Mouse (Mus musculus) intestine, embryonic 14.5 days (tissue): ENCODE data around the gene St6galnac3. TPM values are rescaled to one million over a fixed set of nuclear protein-coding genes. Genes with fewer than 3 reads are reported as not detected.

Experiments
- ATAC-seq: fragments of 200-750 bp; cut with Nextera tagmentation; replicated peaks from 2 replicates; pipeline ENCODE4 v1.8.0; 2017; ENCODE audit warnings: low read depth, moderate number of reproducible peaks, moderate TSS enrichment, moderate library complexity; ENCODE audit not compliant: low FRiP score, low TSS enrichment
- DNase-seq: peaks from one replicate; pipeline ENCODE4 v3.0.0-alpha.2; 2018; ENCODE audit warnings: low spot score
- H3K27ac ChIP-seq: fragments of 300-500 bp; sonication (generic); 2 replicates; pipeline ENCODE4 v1.5.1; 2014; ENCODE audit warnings: low read depth, mild to moderate bottlenecking, control low read depth
- H3K27me3 ChIP-seq: fragments of 300-500 bp; sonication (generic); replicated peaks from 2 replicates; pipeline ENCODE4 v1.6.1; 2014; ENCODE audit warnings: low read length, control low read depth; ENCODE audit not compliant: control insufficient read depth, insufficient read depth
- H3K36me3 ChIP-seq: fragments of 300-500 bp; sonication (generic); 2 replicates; pipeline ENCODE4 v1.6.1; 2014; ENCODE audit warnings: low read length, control low read depth; ENCODE audit not compliant: control insufficient read depth, insufficient read depth
- H3K4me1 ChIP-seq: fragments of 300-500 bp; sonication (generic); replicated peaks from 2 replicates; pipeline ENCODE4 v1.6.1; 2014; ENCODE audit warnings: low read length, control low read depth, mixed read lengths; ENCODE audit not compliant: control insufficient read depth, insufficient read depth
- H3K4me2 ChIP-seq: fragments of 300-500 bp; sonication (generic); 2 replicates; pipeline ENCODE4 v1.6.1; 2014; ENCODE audit warnings: low read length
- H3K4me3 ChIP-seq: fragments of 300-500 bp; sonication (generic); 2 replicates; pipeline ENCODE4 v1.5.1; 2014; ENCODE audit warnings: low read depth, low read length, control low read depth, mixed read lengths
- H3K9ac ChIP-seq: fragments of 300-500 bp; sonication (generic); 2 replicates; pipeline ENCODE4 v1.6.1; 2014; ENCODE audit warnings: mild to moderate bottlenecking, low read length
- H3K9me3 ChIP-seq: fragments of 300-500 bp; sonication (generic); 2 replicates; pipeline ENCODE4 v1.6.1; 2016; ENCODE audit warnings: low read length, control low read depth; ENCODE audit not compliant: control insufficient read depth
- WGBS: fragments of 180-500 bp; shearing (Covaris S2); extraction: QIAGEN DNeasy Blood & Tissue Kit; methylation state at CpG from one replicate; pipeline ENCODE4 v1.1.7; 2014; 5-methylcytosine and 5-hydroxymethylcytosine counted together
- polyA plus RNA-seq: library from polyadenylated mRNA; unstranded; fragments of >200 nt; fragmentation: Nextera tagmentation; extraction: Ambion mirVana; gene quantifications from 2 replicates; pipeline ENCODE4 v1.2.1, GENCODE M21; 2014

The St6galnac3 gene
- polyA plus RNA-seq, 1 experiment from 2014 or later, result 45.5 TPM

GRCm38 (mm10) chr3:153546936-153547683 is 177.9 kb downstream of the St6galnac3 start:
- Histone ChIP-seq H3K4me1 (no peaks in the 10 kb centered on the region), H3K4me2 (no peak overlapping the region), H3K9me3 (no peaks in the 10 kb centered on the region), H3K9ac (no peak overlapping the region), H3K27me3 (no peaks in the 10 kb centered on the region), H3K4me3 (no peak overlapping the region), H3K36me3 (no peaks in the 10 kb centered on the region), H3K27ac (no peak overlapping the region)
- ATAC-seq (no peak), DNase-seq (peak; percentile 48)
- WGBS, result 79% methylated on average over 7 of the region's 7 CpGs

GRCm38 (mm10) chr3:153539851-153540250 is 185.1 kb downstream of the St6galnac3 start:
- H3K9ac ChIP-seq, result no peak overlapping the region

GRCm38 (mm10) chr3:153538396-153538795 is 186.6 kb downstream of the St6galnac3 start:
- Histone ChIP-seq H3K4me2 (no peak overlapping the region), H3K27me3 (no peaks in the 10 kb centered on the region), H3K4me3 (no peak overlapping the region), H3K27ac (no peak overlapping the region), H3K4me1 (no peaks in the 10 kb centered on the region), H3K36me3 (no peaks in the 10 kb centered on the region), H3K9me3 (no peaks in the 10 kb centered on the region), H3K9ac (no peak overlapping the region)
- ATAC-seq (no peak), DNase-seq (no peak)
- 43% methylated on average over 2 of the region's 2 CpGs for WGBS

More at GRCm38 (mm10) chr3:153539851-153540250, 185.1 kb downstream of the St6galnac3 start:
- Histone ChIP-seq H3K4me2 (no peak overlapping the region), H3K27me3 (no peaks in the 10 kb centered on the region), H3K4me1 (no peaks in the 10 kb centered on the region), H3K36me3 (no peaks in the 10 kb centered on the region), H3K9me3 (no peaks in the 10 kb centered on the region), H3K4me3 (no peak overlapping the region), H3K27ac (no peak overlapping the region)
- ATAC-seq, result no peak
- WGBS, result 91% methylated on average over 14 of the region's 14 CpGs
- DNase-seq, result no peak

GRCm38 (mm10) chr3:153537435-153537834 is 187.5 kb downstream of the St6galnac3 start:
- no peaks in the 10 kb centered on the region for H3K4me1 ChIP-seq
- ATAC-seq (no peak), DNase-seq (no peak)
- no peak overlapping the region for H3K4me2 ChIP-seq
- H3K27me3 ChIP-seq, result no peaks in the 10 kb centered on the region
- 80% methylated on average over 3 of the region's 3 CpGs for WGBS
- H3K4me3 ChIP-seq, result no peak overlapping the region
- no peaks in the 10 kb centered on the region for H3K9me3 ChIP-seq
- no peak overlapping the region for H3K9ac ChIP-seq
- H3K36me3 ChIP-seq, result no peaks in the 10 kb centered on the region
- H3K27ac ChIP-seq, result no peak overlapping the region

- WGBS, result 70% methylated on average over 4 of the region's 4 CpGs
- ATAC-seq (no peak), DNase-seq (no peak)
- no peak overlapping the region for H3K4me3 ChIP-seq
- H3K27me3 ChIP-seq, result no peaks in the 10 kb centered on the region
- no peak overlapping the region for H3K4me2 ChIP-seq
- no peaks in the 10 kb centered on the region for H3K9me3 ChIP-seq
- H3K27ac ChIP-seq, result no peak overlapping the region
- no peak overlapping the region for H3K9ac ChIP-seq
- no peaks in the 10 kb centered on the region for H3K36me3 ChIP-seq
- H3K4me1 ChIP-seq, result no peaks in the 10 kb centered on the region
Measured at GRCm38 (mm10) chr3:153536260-153536659, 188.7 kb downstream of the St6galnac3 start.

GRCm38 (mm10) chr3:153529174-153529573 is 195.8 kb downstream of the St6galnac3 start:
- 74% methylated on average over 6 of the region's 6 CpGs for WGBS
- Histone ChIP-seq H3K4me2 (no peak overlapping the region), H3K9ac (no peak overlapping the region), H3K4me1 (peaks cover 8% of the 10 kb centered on the region), H3K27ac (no peak overlapping the region), H3K4me3 (no peak overlapping the region), H3K36me3 (no peaks in the 10 kb centered on the region), H3K27me3 (no peaks in the 10 kb centered on the region), H3K9me3 (no peaks in the 10 kb centered on the region)
- ATAC-seq (no peak), DNase-seq (no peak)

GRCm38 (mm10) chr3:153525151-153525768 is 199.7 kb downstream of the St6galnac3 start:
- H3K27ac ChIP-seq, result no peak overlapping the region
- H3K27me3 ChIP-seq, result no peaks in the 10 kb centered on the region
- no peak overlapping the region for H3K4me2 ChIP-seq
- 65% methylated on average over 6 of the region's 6 CpGs for WGBS
- H3K4me1 ChIP-seq, result peaks cover 8% of the 10 kb centered on the region
- no peaks in the 10 kb centered on the region for H3K36me3 ChIP-seq
- no peak overlapping the region for H3K4me3 ChIP-seq
- no peak for ATAC-seq
- no peaks in the 10 kb centered on the region for H3K9me3 ChIP-seq
- no peak overlapping the region for H3K9ac ChIP-seq
- DNase-seq, result no peak

GRCm38 (mm10) chr3:153516848-153517247 is 208.1 kb downstream of the St6galnac3 start:
- ATAC-seq (0 out of 2 replicates have a peak, but pooled peaks have one; percentile 41), DNase-seq (no peak)
- no peak overlapping the region for H3K9ac ChIP-seq
- H3K27ac ChIP-seq, result no peak overlapping the region
- no peaks in the 10 kb centered on the region for H3K36me3 ChIP-seq
- H3K27me3 ChIP-seq, result no peaks in the 10 kb centered on the region
- no peaks in the 10 kb centered on the region for H3K9me3 ChIP-seq
- no peak overlapping the region for H3K4me2 ChIP-seq
- 0 out of 2 replicates have a peak, but pooled peaks cover 5% of the 10 kb centered on the region for H3K4me1 ChIP-seq
- WGBS, result 72% methylated on average over 7 of the region's 7 CpGs
- H3K4me3 ChIP-seq, result no peak overlapping the region
